In the genomic region with DNA sequence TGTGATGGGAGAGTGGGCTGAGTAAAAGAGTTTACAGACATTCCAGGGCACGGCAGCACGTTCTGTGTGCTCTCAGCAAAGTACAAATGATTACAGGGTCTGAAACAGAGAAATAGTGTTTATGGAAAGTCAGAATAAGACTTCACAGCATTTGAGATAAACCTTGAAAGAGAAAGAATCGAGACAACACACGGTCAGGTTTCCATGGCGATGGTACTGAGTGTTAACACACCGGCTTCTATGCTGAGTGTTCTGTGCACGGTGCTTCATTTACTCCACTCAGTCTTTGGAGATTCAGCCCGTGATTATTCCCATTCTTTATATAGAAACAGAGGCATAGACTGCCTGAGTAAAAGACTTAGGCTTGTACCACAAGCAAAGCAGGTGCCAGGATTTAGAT, we compare ENCODE assay signal across 20 mouse cellular contexts.
A peak's percentile ranks its signal among the peaks of the same experiment; 100 is the strongest.
DNase-seq lines count a peak whose midpoint lies in the region; ATAC-seq and TF ChIP-seq lines count a peak whose summit lies in the region.
"Had no signal": no experiment of that assay in that cellular context is flagged by ENCODE, and none has a peak within 500 bp of the region (broad histone marks: within the 10 kb centered on the region; RNA-seq: fewer than 3 reads in every experiment).

No protein-coding gene starts in this region.

- peak; percentile 65 for ATAC-seq in forebrain, postnatal 0 days
- ATAC-seq in forebrain, embryonic 13.5 days = no peak

- intact Hi-C loops in left cerebral cortex, postnatal 4 days (cut with DNase I) = no loop called here

- H3K27me3 ChIP-seq in forebrain, postnatal 0 days (ENCODE audit: insufficient read depth, low read length) = no peaks in the 10 kb centered on the region
- H3K27me3 ChIP-seq in forebrain, embryonic 13.5 days = no peaks in the 10 kb centered on the region
- no peaks in the 10 kb centered on the region for H3K27me3 ChIP-seq in limb, embryonic 10.5 days (ENCODE audit: low read depth, poor library complexity, severe bottlenecking)
- H3K27me3 ChIP-seq: limb, embryonic 13.5 days; liver, embryonic 13.5 days; lung, embryonic 15.5 days had no signal

- H3K9me3 ChIP-seq in forebrain, postnatal 0 days (ENCODE audit: low read length) = no peaks in the 10 kb centered on the region
- H3K9me3 ChIP-seq in forebrain, embryonic 13.5 days (replicated peaks) = no peaks in the 10 kb centered on the region
- no peaks in the 10 kb centered on the region for H3K9me3 ChIP-seq in limb, embryonic 10.5 days (replicated peaks)
- H3K9me3 ChIP-seq: limb, embryonic 13.5 days; liver, embryonic 13.5 days; lung, embryonic 15.5 days had no signal

- peak; percentile 52 for DNase-seq in forebrain, postnatal 0 days
- peak; percentile 33 to 43 for DNase-seq in left cerebral cortex, adult 9 months (ENCODE audit: low spot score in 2 of 2)
- DNase-seq in left cerebral cortex, postnatal 4 days = no peak
- peak; percentile 84 for DNase-seq in brain, adult 2 months (ENCODE audit: low read depth, low spot score)
- peak; percentile 20 for DNase-seq in brain, embryonic 18.5 days (ENCODE audit: low read depth, low spot score)
- DNase-seq in limb, embryonic 10.5 days (ENCODE audit: low spot score) = no peak
- DNase-seq in testis, postnatal 14 days (ENCODE audit: low spot score) = no peak
- DNase-seq: adrenal gland, postnatal 36 days; cerebellum, adult 9-10 months; kidney, adult 18-20 months; liver, embryonic 13.5 days; lung, postnatal 4 days; spleen, adult 18-20 months; thymus, adult 18-20 months; thymus, postnatal 4 days had no signal

- H3K27ac ChIP-seq in forebrain, postnatal 0 days (ENCODE audit: low read depth, low read length) = peak overlapping the region; percentile 10; the same call in 1 of the 2 replicates
- no peak overlapping the region for H3K27ac ChIP-seq in forebrain, embryonic 13.5 days
- no peak overlapping the region for H3K27ac ChIP-seq in limb, embryonic 10.5 days
- H3K27ac ChIP-seq: kidney, postnatal 0 days; limb, embryonic 13.5 days; liver, embryonic 13.5 days; lung, embryonic 15.5 days had no signal

- H3K4me2 ChIP-seq in forebrain, postnatal 0 days (ENCODE audit: low read depth) = no peak overlapping the region; the same call in 1 of the 2 replicates
- no peak overlapping the region for H3K4me2 ChIP-seq in forebrain, embryonic 13.5 days
- H3K4me2 ChIP-seq: heart, embryonic 11.5 days; limb, embryonic 13.5 days; liver, embryonic 13.5 days; lung, embryonic 15.5 days had no signal

- H3K4me3 ChIP-seq in forebrain, postnatal 0 days (ENCODE audit: low read depth, low read length) = no peak overlapping the region
- H3K4me3 ChIP-seq in forebrain, embryonic 13.5 days = no peak overlapping the region
- H3K4me3 ChIP-seq in limb, embryonic 10.5 days = no peak overlapping the region
- H3K4me3 ChIP-seq: limb, embryonic 13.5 days; liver, embryonic 13.5 days; lung, embryonic 15.5 days had no signal

- H3K9ac ChIP-seq in forebrain, postnatal 0 days = no peak overlapping the region
- H3K9ac ChIP-seq in forebrain, embryonic 13.5 days = no peak overlapping the region
- H3K9ac ChIP-seq: limb, embryonic 13.5 days; liver, embryonic 13.5 days; lung, embryonic 15.5 days had no signal

- WGBS in forebrain, postnatal 0 days = 22% methylated on average over 8 of the region's 8 CpGs
- 24% methylated on average over 8 of the region's 8 CpGs for whole genome bisulfite sequencing in forebrain, embryonic 13.5 days
- WGBS in limb, embryonic 10.5 days = 86% methylated on average over 8 of the region's 8 CpGs

- H3K36me3 ChIP-seq in forebrain, postnatal 0 days (ENCODE audit: insufficient read depth) = no peaks in the 10 kb centered on the region
- no peaks in the 10 kb centered on the region for H3K36me3 ChIP-seq in forebrain, embryonic 13.5 days (ENCODE audit: poor library complexity, severe bottlenecking)
- no peaks in the 10 kb centered on the region for H3K36me3 ChIP-seq in limb, embryonic 10.5 days
- H3K36me3 ChIP-seq: limb, embryonic 13.5 days; liver, embryonic 13.5 days; lung, embryonic 15.5 days had no signal

- TF ChIP-seq CTCF in forebrain, postnatal 0 days (IDR thresholded peaks at IDR 0.05; ENCODE audit: low read depth) = no peak

- peaks cover 11% of the 10 kb centered on the region; the same call in 1 of the 2 replicates for H3K4me1 ChIP-seq in forebrain, postnatal 0 days (ENCODE audit: insufficient read depth)
- peaks cover 15% of the 10 kb centered on the region for H3K4me1 ChIP-seq in forebrain, embryonic 13.5 days
- H3K4me1 ChIP-seq in limb, embryonic 10.5 days = no peaks in the 10 kb centered on the region
- H3K4me1 ChIP-seq: liver, embryonic 13.5 days; lung, embryonic 15.5 days had no signal

Comparison
In these comparisons a context has a peak if more than half of its experiments do, and no peak if none do; other contexts are left out.
1. DNase-seq: peak in forebrain, postnatal 0 days (single experiment), left cerebral cortex, adult 9 months (2 of 2), brain, adult 2 months (single experiment) and brain, embryonic 18.5 days (single experiment); none in left cerebral cortex, postnatal 4 days (single experiment), limb, embryonic 10.5 days (single experiment) and testis, postnatal 14 days (single experiment).